Mouse (Mus musculus) heart, embryonic 13.5 days (tissue): ENCODE data around the gene Gm11114. TPM values are rescaled to one million over a fixed set of nuclear protein-coding genes. Genes with fewer than 3 reads are reported as not detected.

ENCODE experiments used
- polyA plus RNA-seq: library from polyadenylated mRNA; unstranded; fragments of >200 nt; fragmentation: Nextera tagmentation; extraction: Ambion mirVana; gene quantifications from 2 replicates; pipeline ENCODE4 v1.2.1, GENCODE M21; 2015

The Gm11114 gene
- polyA plus RNA-seq, 1 experiment from 2014 or later = not detected

Other genes starting within 250 kb of the Gm11114 start
- gene Tent5a, start 14.6 kb downstream of the Gm11114 start, polyA plus RNA-seq = 9.3 and 9.6 TPM in 2 replicates